Mouse (Mus musculus) lung, embryonic 15.5 days (tissue): ENCODE measurements around the gene Arhgap10. TPM values are rescaled to one million over a fixed set of nuclear protein-coding genes. Genes with fewer than 3 reads are reported as not detected.

ENCODE experiments used
- ATAC-seq: fragments of 200-750 bp; cut with Nextera tagmentation; 2 replicates; pipeline ENCODE4 v1.8.0; 2017; ENCODE audit warnings: moderate number of reproducible peaks, borderline replicate concordance; ENCODE audit not compliant: low FRiP score, low TSS enrichment; ENCODE audit errors: extremely low read depth
- H3K27ac ChIP-seq: fragments of 300-500 bp; sonication (generic); 2 replicates; pipeline ENCODE4 v1.5.1; 2015; ENCODE audit warnings: moderate library complexity, mild to moderate bottlenecking, inconsistent platforms
- H3K27me3 ChIP-seq: fragments of 300-500 bp; sonication (generic); 2 replicates; pipeline ENCODE4 v1.6.1; 2015; ENCODE audit warnings: inconsistent platforms
- H3K36me3 ChIP-seq: fragments of 300-500 bp; sonication (generic); 2 replicates; pipeline ENCODE4 v1.6.1; 2015; ENCODE audit warnings: inconsistent platforms
- H3K4me1 ChIP-seq: fragments of 300-500 bp; sonication (generic); 2 replicates; pipeline ENCODE4 v1.6.1; 2015; ENCODE audit warnings: inconsistent platforms
- H3K4me2 ChIP-seq: fragments of 300-500 bp; sonication (generic); 2 replicates; pipeline ENCODE4 v1.6.1; 2015; ENCODE audit warnings: inconsistent platforms, mild to moderate bottlenecking, moderate library complexity
- H3K4me3 ChIP-seq: fragments of 300-500 bp; sonication (generic); 2 replicates; pipeline ENCODE4 v1.5.1; 2015; ENCODE audit warnings: mild to moderate bottlenecking, inconsistent platforms
- H3K9ac ChIP-seq: fragments of 300-500 bp; sonication (generic); 2 replicates; pipeline ENCODE4 v1.6.1; 2015; ENCODE audit warnings: inconsistent platforms
- H3K9me3 ChIP-seq: fragments of 300-500 bp; sonication (generic); 2 replicates; pipeline ENCODE4 v1.6.1; 2016; ENCODE audit warnings: inconsistent platforms
- WGBS: fragments of 180-500 bp; shearing (Covaris S2); methylation state at CpG from one replicate; pipeline ENCODE4 v1.1.7; 2015; 5-methylcytosine and 5-hydroxymethylcytosine counted together
- polyA plus RNA-seq: library from polyadenylated mRNA; unstranded; fragments of >200 nt; fragmentation: Nextera tagmentation; extraction: Ambion mirVana; gene quantifications from 2 replicates; pipeline ENCODE4 v1.2.1, GENCODE M21; 2015

The Arhgap10 gene
- polyA plus RNA-seq, 1 experiment from 2014 or later = 23.8 TPM

DNA sequence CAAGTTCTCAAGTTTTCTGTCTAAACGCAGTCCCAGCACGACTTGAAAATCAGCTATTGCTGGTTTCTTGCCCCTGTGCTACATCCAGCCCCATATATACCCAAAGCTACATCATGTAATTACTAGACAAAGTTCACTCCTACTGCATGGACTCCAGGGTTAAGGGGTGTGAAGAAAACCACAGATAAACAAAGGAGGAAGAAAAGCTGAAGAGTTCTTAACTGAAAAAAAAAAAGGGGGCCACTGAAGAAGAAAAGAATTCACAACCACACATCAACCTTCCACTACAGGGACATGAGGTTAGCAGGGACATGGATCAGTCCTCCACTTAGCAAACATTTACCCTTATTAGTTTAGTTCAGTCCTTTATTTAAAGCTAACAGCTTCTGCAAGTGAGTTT lies 141.8 kb downstream of the Arhgap10 start:
- Histone ChIP-seq H3K4me3 (no peak overlapping the region), H3K27me3 (no peaks in the 10 kb centered on the region), H3K4me1 (peaks cover 9% of the 10 kb centered on the region; the same call in 1 of the 2 replicates), H3K9me3 (no peaks in the 10 kb centered on the region), H3K9ac (no peak overlapping the region), H3K27ac (no peak overlapping the region), H3K36me3 (0 out of 2 replicates have a peak, but pooled peaks cover 5% of the 10 kb centered on the region), H3K4me2 (no peak overlapping the region)
- ATAC-seq = no peak
- WGBS = 90% methylated on average over 2 of the region's 2 CpGs

DNA sequence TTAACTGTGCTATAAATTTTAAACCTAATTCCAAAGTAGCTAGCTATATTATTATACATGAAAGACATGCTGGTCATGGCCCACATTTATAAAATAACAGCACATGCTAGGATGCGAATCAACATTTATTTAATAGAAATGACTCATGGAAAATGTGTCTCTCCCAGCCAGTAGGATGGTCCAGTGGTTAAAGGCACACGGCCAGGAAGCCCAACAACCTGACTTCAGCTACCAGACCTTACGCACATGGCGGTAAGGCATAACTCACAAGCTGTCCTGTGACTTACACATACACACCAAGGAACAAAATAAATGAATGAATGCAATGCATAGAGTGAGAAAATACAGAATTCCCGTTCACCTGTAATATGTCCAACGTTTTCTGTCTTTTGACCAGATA lies 146.7 kb downstream of the Arhgap10 start:
- H3K9ac ChIP-seq = no peak overlapping the region
- no peak for ATAC-seq
- H3K9me3 ChIP-seq = no peaks in the 10 kb centered on the region
- H3K4me2 ChIP-seq = no peak overlapping the region
- no peak overlapping the region for H3K4me3 ChIP-seq
- 91% methylated on average over 6 of the region's 6 CpGs for WGBS
- H3K36me3 ChIP-seq = 0 out of 2 replicates have a peak, but pooled peaks cover 5% of the 10 kb centered on the region
- H3K4me1 ChIP-seq = 0 out of 2 replicates have a peak, but pooled peaks cover 7% of the 10 kb centered on the region
- H3K27ac ChIP-seq = no peak overlapping the region
- H3K27me3 ChIP-seq = no peaks in the 10 kb centered on the region

DNA sequence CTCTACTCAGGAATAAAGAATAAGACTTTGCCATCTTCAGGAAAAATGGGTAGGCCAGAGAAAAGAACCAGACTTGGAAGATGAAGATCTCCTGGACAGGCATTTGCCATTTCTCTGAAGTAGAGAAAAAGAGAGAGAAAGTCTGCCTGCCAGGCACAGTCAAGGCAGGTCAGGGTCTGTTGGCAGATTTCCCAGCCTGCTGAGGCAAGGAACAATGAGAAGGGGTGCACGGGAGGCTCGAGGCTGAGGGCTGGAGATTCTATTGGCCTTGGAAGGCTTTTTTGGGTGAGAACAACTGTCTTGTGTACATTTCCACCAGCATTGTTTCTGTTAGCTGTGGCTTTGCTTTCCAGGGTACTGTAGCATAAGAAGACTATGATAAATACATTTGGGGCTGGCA lies 147.4 kb downstream of the Arhgap10 start:
- H3K9me3 ChIP-seq = no peaks in the 10 kb centered on the region
- no peak overlapping the region for H3K4me3 ChIP-seq
- H3K4me1 ChIP-seq = 0 out of 2 replicates have a peak, but pooled peaks cover 5% of the 10 kb centered on the region
- no peaks in the 10 kb centered on the region for H3K27me3 ChIP-seq
- no peak for ATAC-seq
- no peak overlapping the region for H3K4me2 ChIP-seq
- WGBS = 14% methylated on average over 2 of the region's 2 CpGs
- no peak overlapping the region for H3K9ac ChIP-seq
- H3K27ac ChIP-seq = peak overlapping the region; percentile 12; the same call in 1 of the 2 replicates
- 0 out of 2 replicates have a peak, but pooled peaks cover 5% of the 10 kb centered on the region for H3K36me3 ChIP-seq

DNA sequence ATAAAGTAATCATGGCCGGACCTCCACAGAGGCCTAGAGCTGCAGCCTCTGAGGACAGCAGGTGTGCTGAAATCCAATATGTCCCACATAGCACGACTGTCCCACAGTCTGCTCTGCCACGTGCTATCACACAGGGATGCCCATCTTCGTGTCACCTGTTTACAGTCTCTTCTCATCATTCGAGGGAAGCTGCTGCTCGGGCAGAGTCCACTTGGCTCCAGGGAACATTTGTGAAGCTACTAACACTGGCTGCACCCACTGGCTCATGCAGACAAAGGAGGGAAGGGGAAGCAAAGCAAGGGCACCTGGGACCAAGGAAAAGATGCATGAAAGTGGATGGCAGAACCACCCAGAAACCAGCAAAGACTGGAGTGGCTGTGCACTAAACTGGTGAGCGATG lies 148.1 kb downstream of the Arhgap10 start:
- Histone ChIP-seq H3K9ac (no peak overlapping the region), H3K4me1 (0 out of 2 replicates have a peak, but pooled peaks cover 5% of the 10 kb centered on the region), H3K9me3 (no peaks in the 10 kb centered on the region), H3K4me3 (no peak overlapping the region), H3K27me3 (no peaks in the 10 kb centered on the region), H3K27ac (no peak overlapping the region), H3K4me2 (no peak overlapping the region), H3K36me3 (peaks cover 5% of the 10 kb centered on the region; the same call in 1 of the 2 replicates)
- 81% methylated on average over 7 of the region's 7 CpGs for WGBS
- ATAC-seq = no peak

DNA sequence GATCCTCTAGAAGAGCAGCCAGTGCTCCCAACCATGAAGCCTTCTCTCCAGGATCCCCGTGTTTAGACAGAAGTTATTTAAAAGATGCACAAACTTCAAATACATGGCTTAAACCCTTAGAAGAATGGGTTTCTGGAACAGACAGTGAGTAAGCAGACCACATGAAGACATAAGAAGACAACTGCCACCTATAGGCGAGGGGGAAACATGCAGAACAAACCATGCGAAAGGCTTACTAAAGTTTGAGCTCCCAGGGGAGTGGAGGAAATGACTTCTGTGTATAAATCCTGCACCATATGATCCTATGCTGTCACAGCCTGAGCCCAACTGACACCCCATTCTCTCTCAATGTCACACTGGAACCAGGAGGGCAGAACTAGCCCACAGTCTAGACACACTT lies 150.7 kb downstream of the Arhgap10 start:
- H3K9me3 ChIP-seq = no peaks in the 10 kb centered on the region
- no peak overlapping the region for H3K9ac ChIP-seq
- no peak for ATAC-seq
- H3K27me3 ChIP-seq = no peaks in the 10 kb centered on the region
- H3K4me1 ChIP-seq = 0 out of 2 replicates have a peak, but pooled peaks cover 5% of the 10 kb centered on the region
- H3K4me2 ChIP-seq = no peak overlapping the region
- peaks cover 4% of the 10 kb centered on the region; the same call in 1 of the 2 replicates for H3K36me3 ChIP-seq
- 57% methylated on average over 3 of the region's 3 CpGs for WGBS
- H3K27ac ChIP-seq = no peak overlapping the region
- H3K4me3 ChIP-seq = no peak overlapping the region

DNA sequence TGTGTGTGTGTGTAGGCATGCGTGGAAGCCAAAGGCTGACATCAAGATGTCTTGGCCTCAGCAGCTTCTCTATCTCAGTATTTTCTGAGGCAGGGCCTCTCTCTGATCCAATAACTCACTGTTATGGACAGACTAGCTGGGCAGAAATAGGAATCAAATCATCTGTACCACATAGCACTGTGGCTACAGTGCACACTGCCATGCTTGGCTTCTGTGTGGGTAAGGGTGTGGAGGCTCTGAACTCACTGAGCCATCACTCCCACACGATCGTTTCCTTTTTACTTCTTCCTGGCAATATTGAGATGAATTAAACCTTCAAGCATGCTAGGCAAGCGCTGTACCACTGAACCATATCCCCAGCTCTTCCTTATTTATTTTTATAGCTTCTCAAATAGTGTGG lies 151.3 kb downstream of the Arhgap10 start:
- WGBS = 84% methylated on average over 4 of the region's 4 CpGs
- H3K27ac ChIP-seq = no peak overlapping the region
- H3K9ac ChIP-seq = no peak overlapping the region
- no peak for ATAC-seq
- no peaks in the 10 kb centered on the region for H3K9me3 ChIP-seq
- H3K4me3 ChIP-seq = no peak overlapping the region
- H3K4me2 ChIP-seq = no peak overlapping the region
- H3K36me3 ChIP-seq = no peaks in the 10 kb centered on the region; the same call in 1 of the 2 replicates
- H3K27me3 ChIP-seq = no peaks in the 10 kb centered on the region
- 0 out of 2 replicates have a peak, but pooled peaks cover 5% of the 10 kb centered on the region for H3K4me1 ChIP-seq

DNA sequence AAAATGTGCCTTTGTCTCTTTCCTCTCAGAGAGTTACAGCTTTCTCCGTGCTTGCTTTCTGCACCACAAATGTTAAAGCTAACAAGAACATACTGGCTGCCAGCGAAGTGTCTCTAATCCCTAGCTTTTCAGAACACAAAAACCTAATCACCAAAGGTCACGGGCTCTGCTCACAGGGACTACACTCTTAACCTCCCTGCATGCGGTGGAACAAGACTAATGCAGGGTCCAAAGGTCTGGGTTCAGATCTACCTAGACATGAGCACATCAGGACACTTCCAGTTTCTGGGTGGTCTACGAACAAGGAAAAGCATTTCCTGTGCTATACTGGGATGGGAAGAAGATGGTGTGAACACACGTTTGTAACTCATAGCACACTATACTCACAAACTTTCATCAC lies 151.8 kb downstream of the Arhgap10 start:
- Histone ChIP-seq H3K36me3 (no peaks in the 10 kb centered on the region; the same call in 1 of the 2 replicates), H3K9me3 (no peaks in the 10 kb centered on the region), H3K4me3 (no peak overlapping the region), H3K27ac (no peak overlapping the region), H3K9ac (no peak overlapping the region), H3K4me2 (no peak overlapping the region), H3K27me3 (no peaks in the 10 kb centered on the region), H3K4me1 (0 out of 2 replicates have a peak, but pooled peaks cover 5% of the 10 kb centered on the region)
- no peak for ATAC-seq
- WGBS = 80% methylated on average over 6 of the region's 6 CpGs

DNA sequence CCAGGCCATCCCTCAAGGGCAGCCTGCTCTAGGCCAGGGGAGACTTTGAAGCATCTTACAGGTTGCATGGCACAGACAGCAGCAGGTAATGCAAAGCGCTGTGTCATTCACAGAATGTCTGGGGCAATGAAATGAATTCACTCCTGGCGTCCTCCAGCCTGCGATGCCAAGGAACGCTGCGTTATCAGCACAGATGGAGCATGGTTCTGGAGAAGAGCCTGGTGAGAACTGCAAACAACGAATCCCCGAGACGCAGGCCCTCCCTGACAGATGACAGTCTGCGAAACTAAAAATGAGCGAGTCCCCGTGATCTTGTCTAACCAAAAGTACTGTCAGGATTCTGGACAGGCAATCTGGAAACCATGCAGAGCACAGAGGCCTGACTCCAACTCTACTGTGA lies 153.3 kb downstream of the Arhgap10 start:
- Histone ChIP-seq H3K36me3 (no peaks in the 10 kb centered on the region; the same call in 1 of the 2 replicates), H3K9ac (no peak overlapping the region), H3K27me3 (no peaks in the 10 kb centered on the region), H3K4me1 (no peaks in the 10 kb centered on the region), H3K27ac (no peak overlapping the region), H3K9me3 (no peaks in the 10 kb centered on the region), H3K4me3 (no peak overlapping the region), H3K4me2 (no peak overlapping the region)
- WGBS = 91% methylated on average over 11 of the region's 11 CpGs
- no peak for ATAC-seq

DNA sequence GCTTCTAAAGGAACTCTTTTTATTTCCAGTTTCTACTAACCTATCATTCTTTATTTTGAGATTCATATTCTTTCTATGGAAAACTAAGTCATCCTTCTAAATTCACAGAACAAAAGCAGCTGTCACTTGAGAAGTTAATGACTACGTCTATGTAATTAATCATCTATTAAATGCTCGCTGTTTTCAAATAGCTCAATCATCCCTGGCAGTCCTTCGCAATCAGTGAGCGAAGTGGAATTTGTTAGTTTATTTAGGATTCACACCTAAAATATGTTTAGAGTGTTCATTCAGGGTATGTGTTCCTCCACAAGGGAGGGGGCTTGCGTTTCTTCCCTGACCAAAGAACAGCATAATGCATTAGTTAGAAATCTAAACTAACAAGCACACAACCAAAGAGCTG lies 156.9 kb downstream of the Arhgap10 start:
- no peaks in the 10 kb centered on the region for H3K9me3 ChIP-seq
- no peak overlapping the region for H3K27ac ChIP-seq
- no peak overlapping the region for H3K9ac ChIP-seq
- no peaks in the 10 kb centered on the region for H3K27me3 ChIP-seq
- 74% methylated on average over 5 of the region's 5 CpGs for WGBS
- H3K4me2 ChIP-seq = no peak overlapping the region
- peaks cover 3% of the 10 kb centered on the region; the same call in 1 of the 2 replicates for H3K36me3 ChIP-seq
- ATAC-seq = no peak
- H3K4me1 ChIP-seq = no peaks in the 10 kb centered on the region
- no peak overlapping the region for H3K4me3 ChIP-seq

DNA sequence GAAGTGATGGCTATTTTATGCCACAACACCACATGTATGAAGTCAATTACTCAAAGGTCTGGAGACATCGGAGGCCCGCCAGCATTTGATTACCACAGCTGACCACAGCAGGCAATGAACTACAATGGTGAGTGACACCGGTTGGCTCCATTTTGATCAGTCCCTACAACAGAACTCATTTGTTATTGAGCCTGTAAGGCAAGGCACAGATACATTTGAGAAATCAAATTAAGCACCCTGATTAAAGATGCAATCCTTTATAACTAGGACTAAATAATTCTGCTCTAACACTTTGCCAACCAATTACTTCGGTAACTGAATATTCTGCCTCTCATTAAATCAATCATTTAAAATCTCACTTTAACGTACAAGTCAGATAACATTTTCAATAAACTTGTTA lies 157.3 kb downstream of the Arhgap10 start:
- no peak for ATAC-seq
- peaks cover 3% of the 10 kb centered on the region; the same call in 1 of the 2 replicates for H3K36me3 ChIP-seq
- WGBS = 88% methylated on average over 5 of the region's 5 CpGs
- no peak overlapping the region for H3K27ac ChIP-seq
- no peak overlapping the region for H3K4me2 ChIP-seq
- H3K9me3 ChIP-seq = no peaks in the 10 kb centered on the region
- no peaks in the 10 kb centered on the region for H3K27me3 ChIP-seq
- H3K4me3 ChIP-seq = no peak overlapping the region
- H3K4me1 ChIP-seq = no peaks in the 10 kb centered on the region
- H3K9ac ChIP-seq = no peak overlapping the region

DNA sequence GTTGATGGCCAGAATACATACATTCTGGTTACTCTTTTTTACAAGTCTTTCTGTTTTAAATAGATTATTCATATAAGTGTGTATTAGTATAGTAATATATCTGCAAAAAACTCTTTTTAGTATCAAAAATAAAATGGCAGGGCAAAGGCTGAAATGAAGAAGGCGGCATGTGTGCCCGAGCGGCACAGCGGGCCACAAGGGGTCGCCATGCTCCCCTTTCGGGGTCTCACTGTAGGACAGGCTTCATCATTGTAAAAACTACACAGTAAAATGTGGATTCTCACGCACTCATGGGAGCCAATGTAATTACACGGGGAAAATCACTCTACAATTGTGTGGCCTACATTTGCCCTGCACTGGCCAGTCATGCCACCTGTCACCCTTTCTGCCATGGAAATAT lies 160.6 kb downstream of the Arhgap10 start:
- Histone ChIP-seq H3K27me3 (no peaks in the 10 kb centered on the region), H3K9ac (no peak overlapping the region), H3K4me2 (no peak overlapping the region), H3K4me1 (no peaks in the 10 kb centered on the region), H3K36me3 (peaks cover 3% of the 10 kb centered on the region; the same call in 1 of the 2 replicates), H3K9me3 (no peaks in the 10 kb centered on the region), H3K4me3 (no peak overlapping the region), H3K27ac (no peak overlapping the region)
- 74% methylated on average over 8 of the region's 8 CpGs for WGBS
- ATAC-seq = no peak

DNA sequence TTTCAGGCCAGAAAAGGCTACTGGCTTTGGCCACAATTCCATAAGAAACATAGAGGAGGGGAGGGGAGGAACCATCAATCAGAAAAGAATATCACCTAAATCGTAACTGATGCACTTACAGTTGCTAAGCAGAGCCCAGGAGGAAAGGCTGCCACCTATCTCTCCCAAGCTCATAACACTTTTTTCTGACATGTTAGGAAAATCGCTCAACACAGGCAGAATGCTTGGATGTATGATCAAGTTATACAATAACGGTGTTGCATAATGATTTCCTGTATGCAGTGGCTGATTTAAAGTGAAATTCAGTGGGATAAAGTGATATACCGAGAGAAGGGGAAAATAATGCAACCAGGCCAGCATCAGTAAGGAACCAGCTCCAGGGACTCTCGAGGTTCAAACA lies 162.4 kb downstream of the Arhgap10 start:
- WGBS = 77% methylated on average over 5 of the region's 5 CpGs
- no peak for ATAC-seq

More for the DNA sequence above, 162.4 kb downstream of the Arhgap10 start:
- no peaks in the 10 kb centered on the region for H3K27me3 ChIP-seq
- no peaks in the 10 kb centered on the region for H3K4me1 ChIP-seq
- no peak overlapping the region for H3K4me2 ChIP-seq
- no peak overlapping the region for H3K9ac ChIP-seq
- no peak overlapping the region for H3K27ac ChIP-seq
- peaks cover 3% of the 10 kb centered on the region; the same call in 1 of the 2 replicates for H3K36me3 ChIP-seq
- no peak overlapping the region for H3K4me3 ChIP-seq
- no peaks in the 10 kb centered on the region for H3K9me3 ChIP-seq
